Mouse (Mus musculus): ENCODE data around the gene Ankib1.

DNA sequence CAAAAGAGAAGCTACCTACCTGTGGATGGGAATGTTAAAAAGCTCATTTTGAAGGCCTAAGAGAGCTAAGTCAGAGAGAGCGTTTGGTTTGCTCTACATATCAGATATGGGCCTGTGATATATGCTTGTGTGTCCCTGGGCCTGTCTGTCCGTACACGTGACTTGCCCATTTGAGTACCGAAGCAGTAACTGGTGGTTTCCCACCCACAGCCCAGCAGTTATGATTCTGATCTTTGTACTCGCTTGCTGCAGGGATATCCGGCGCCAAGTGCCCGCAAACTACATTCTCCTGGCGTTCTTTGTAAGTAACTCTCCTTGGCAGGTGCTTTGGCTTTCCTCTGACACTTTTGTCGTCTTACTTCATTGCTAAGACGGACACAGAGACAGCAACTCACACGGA, 136.1 kb downstream of the Ankib1 start:
- TF ChIP-seq GATA1 (IDR thresholded peaks at IDR 0.05; ENCODE audit: low read length) (no peak), TAL1 (IDR thresholded peaks at IDR 0.05; ENCODE audit: low read length) (no peak)
